Mouse (Mus musculus): ENCODE results near the gene Ap5s1. TPM values are rescaled to one million over a fixed set of nuclear protein-coding genes. Genes with fewer than 3 reads are reported as not detected.

The Ap5s1 gene
- total and polyA plus RNA-seq, 3 experiments: 9.1 to 22.5 (median 9.9) TPM

DNA sequence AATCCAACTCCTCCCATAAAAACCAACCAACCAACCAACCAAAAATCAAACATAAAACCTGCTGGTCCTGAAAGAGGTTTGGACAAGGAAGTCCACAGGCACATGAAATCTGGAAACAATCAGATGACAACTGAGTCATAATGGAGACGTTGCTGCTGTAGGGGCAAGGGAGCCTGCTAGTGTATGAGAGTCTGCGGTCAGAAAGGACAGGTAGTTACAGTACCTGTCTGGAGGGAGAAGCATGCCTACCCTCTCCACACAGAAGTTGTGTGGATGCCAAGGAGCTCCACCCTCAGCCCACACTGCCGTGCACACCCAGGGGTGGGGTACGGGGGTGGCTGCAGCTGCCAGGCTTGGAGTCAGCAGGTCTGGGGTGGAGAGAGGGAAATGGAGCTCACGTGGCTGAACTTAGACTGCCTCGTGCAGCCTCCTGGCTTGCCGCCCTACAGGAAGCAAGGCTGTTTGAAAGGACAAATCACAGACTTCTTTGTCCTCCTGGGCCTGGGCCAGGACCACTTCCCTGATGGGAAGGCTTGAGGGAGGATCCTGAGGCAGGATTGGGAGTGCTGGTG lies 2.4 kb upstream of the Ap5s1 start:
- Histone ChIP-seq H3K9ac (ENCODE audit: insufficient read depth, low read depth) (no peak overlapping the region), H3K9me3 (replicated peaks; ENCODE audit: low read length) (peaks cover 18% of the 10 kb centered on the region), H3K79me2 (replicated peaks; ENCODE audit: control insufficient read depth, extremely low read depth, insufficient read depth, poor library complexity, severe bottlenecking) (no peaks in the 10 kb centered on the region), H3K27me3 (replicated peaks) (no peaks in the 10 kb centered on the region), H3K4me3 (replicated peaks in 1 of 3; ENCODE audit: low read depth in 2 of 3, low read length in 2 of 3, poor library complexity in 1 of 3) (no peak overlapping the region), H3K4me2 (ENCODE audit: insufficient read depth, low read depth, poor library complexity, severe bottlenecking) (no peak overlapping the region), H3K4me1 (ENCODE audit: control insufficient read depth in 1 of 2, insufficient read depth in 2 of 2) (peaks cover 9 to 15% of the 10 kb centered on the region in 2 experiments), H3K36me3 (replicated peaks in 1 of 2; ENCODE audit: control insufficient read depth in 1 of 2, insufficient read depth in 1 of 2, low read length in 1 of 2) (peaks cover 2 to 17% of the 10 kb centered on the region in 2 experiments), H3K27ac (ENCODE audit: insufficient read depth, low read depth) (no peak overlapping the region)
- in situ Hi-C loops (cut with MboI; ENCODE audit: low pct_ligation_motif_present, low pct_unique_long_range_greater_than_20kb, low sequenced_read_pairs) (no loop called here), dilution Hi-C loops (cut with MboI; ENCODE audit: extremely low pct_ligation_motif_present, extremely low pct_unique_long_range_greater_than_20kb, low sequenced_read_pairs) (no loop called here)
- no peak for DNase-seq (ENCODE audit: extremely low read depth)
- TF ChIP-seq RAD21 (IDR thresholded peaks at IDR 0.05; ENCODE audit: low read depth, low read length) (no peak), MXI1 (IDR thresholded peaks at IDR 0.05; ENCODE audit: low read depth, low read length) (no peak), HCFC1 (IDR thresholded peaks at IDR 0.05; ENCODE audit: low read depth, low read length) (no peak), MAFK (IDR thresholded peaks at IDR 0.05; ENCODE audit: insufficient replicate concordance, low read length) (no peak), CTCF (conservative IDR thresholded peaks at IDR 0.05 in 1 of 2, IDR thresholded peaks at IDR 0.05 in 1 of 2; ENCODE audit: low read depth in 2 of 2, low read length in 2 of 2) (no peak), NRF1 (IDR thresholded peaks at IDR 0.05; ENCODE audit: low read depth, low read length) (no peak), ZMIZ1 (IDR thresholded peaks at IDR 0.05; ENCODE audit: low read depth, low read length) (no peak), SMC3 (IDR thresholded peaks at IDR 0.05; ENCODE audit: low read depth, low read length) (no peak), NELFE (IDR thresholded peaks at IDR 0.05; ENCODE audit: low read depth, low read length) (no peak), MYC (IDR thresholded peaks at IDR 0.05; ENCODE audit: low read depth, low read length) (no peak), KAT2A (IDR thresholded peaks at IDR 0.05; ENCODE audit: insufficient replicate concordance, low read length) (no peak), ETS1 (conservative IDR thresholded peaks at IDR 0.05; ENCODE audit: low read depth, low read length) (no peak), BHLHE40 (IDR thresholded peaks at IDR 0.05; ENCODE audit: low read depth, low read length) (no peak), POLR2A (IDR thresholded peaks at IDR 0.05; ENCODE audit: low read depth, low read length) (no peak), POLR2AphosphoS2 (IDR thresholded peaks at IDR 0.05; ENCODE audit: low read depth, low read length) (no peak), USF2 (conservative IDR thresholded peaks at IDR 0.05; ENCODE audit: low read depth, low read length) (no peak), MEF2A (IDR thresholded peaks at IDR 0.05; ENCODE audit: borderline replicate concordance, low read depth, low read length) (no peak), TCF12 (IDR thresholded peaks at IDR 0.05; ENCODE audit: low read depth, low read length) (no peak), MAZ (IDR thresholded peaks at IDR 0.05; ENCODE audit: low read depth, low read length) (no peak)

GRCm38 (mm10) chr2:131205521-131206182 lies 1.2 kb upstream of the Ap5s1 start:
- no peak for DNase-seq (ENCODE audit: extremely low read depth)
- peaks cover 0 to 9% of the 10 kb centered on the region in 2 experiments for H3K36me3 ChIP-seq (replicated peaks in 1 of 2; ENCODE audit: control insufficient read depth in 1 of 2, insufficient read depth in 1 of 2, low read length in 1 of 2)
- dilution Hi-C loops (cut with MboI; ENCODE audit: extremely low pct_ligation_motif_present, extremely low pct_unique_long_range_greater_than_20kb, low sequenced_read_pairs): no loop called here
- no peaks in the 10 kb centered on the region for H3K27me3 ChIP-seq (replicated peaks)
- peaks cover 8% of the 10 kb centered on the region for H3K9me3 ChIP-seq (replicated peaks; ENCODE audit: low read length)
- TF ChIP-seq NRF1 (IDR thresholded peaks at IDR 0.05; ENCODE audit: low read depth, low read length) (no peak), RAD21 (IDR thresholded peaks at IDR 0.05; ENCODE audit: low read depth, low read length) (no peak), TBP (conservative IDR thresholded peaks at IDR 0.05; ENCODE audit: low read depth, low read length) (no peak), GABPA (IDR thresholded peaks at IDR 0.05; ENCODE audit: insufficient replicate concordance, low read depth, low read length) (no peak)
- peaks cover 9 to 17% of the 10 kb centered on the region in 2 experiments for H3K4me1 ChIP-seq (ENCODE audit: control insufficient read depth in 1 of 2, insufficient read depth in 2 of 2)
- H3K9ac ChIP-seq (ENCODE audit: insufficient read depth, low read depth): no peak overlapping the region
- no peak overlapping the region for H3K4me2 ChIP-seq (ENCODE audit: insufficient read depth, low read depth, poor library complexity, severe bottlenecking)
- H3K27ac ChIP-seq (ENCODE audit: insufficient read depth, low read depth): no peak overlapping the region
- no peaks in the 10 kb centered on the region for H3K79me2 ChIP-seq (replicated peaks; ENCODE audit: control insufficient read depth, extremely low read depth, insufficient read depth, poor library complexity, severe bottlenecking)
- in situ Hi-C loops (cut with MboI; ENCODE audit: low pct_ligation_motif_present, low pct_unique_long_range_greater_than_20kb, low sequenced_read_pairs): no loop called here
- no peak overlapping the region for H3K4me3 ChIP-seq (replicated peaks in 1 of 3; ENCODE audit: low read depth in 2 of 3, low read length in 2 of 3, poor library complexity in 1 of 3)

Measured in CH12.LX (cell line).